Mouse (Mus musculus): ENCODE data around the gene Ndufa6.

- TF ChIP-seq CHD2 (IDR thresholded peaks at IDR 0.05; ENCODE audit: low read depth, low read length): no peak
- no peak for TF ChIP-seq ZNF384 (IDR thresholded peaks at IDR 0.05; ENCODE audit: low read depth, low read length)
- no peak for TF ChIP-seq HCFC1 (IDR thresholded peaks at IDR 0.05; ENCODE audit: borderline replicate concordance, insufficient read depth, low read length)
- no peak for TF ChIP-seq MAFK (IDR thresholded peaks at IDR 0.05; ENCODE audit: insufficient read depth, low read depth, low read length)
- no peak for TF ChIP-seq ZC3H11A (IDR thresholded peaks at IDR 0.05; ENCODE audit: borderline replicate concordance, low read depth, low read length)
These were observed 4.5 kb upstream of the Ndufa6 start for GRCm38 (mm10) chr15:82358431-82359260.
